Mouse (Mus musculus): ENCODE measurements around the gene Lsm2. TPM values are rescaled to one million over a fixed set of nuclear protein-coding genes. Genes with fewer than 3 reads are reported as not detected.

Gene Lsm2
- polyA plus RNA-seq, 1 experiment from 2014 or later, result 109 TPM

GRCm38 (mm10) chr17:35019894-35020293 lies 38.2 kb downstream of the Lsm2 start:
- Histone ChIP-seq H3K4me3 (no peak overlapping the region), H3K9me3 (no peaks in the 10 kb centered on the region), H3K9ac (no peak overlapping the region), H3K27me3 (no peaks in the 10 kb centered on the region), H3K4me2 (no peak overlapping the region), H3K4me1 (replicated peaks) (peaks cover 7% of the 10 kb centered on the region), H3K27ac (replicated peaks) (no peak overlapping the region), H3K36me3 (peaks cover 10% of the 10 kb centered on the region; the same call in 1 of the 2 replicates)
- no peak for ATAC-seq (ENCODE audit: low FRiP score, low read depth)
- 79% methylated on average over 11 of the region's 11 CpGs for WGBS

DNA sequence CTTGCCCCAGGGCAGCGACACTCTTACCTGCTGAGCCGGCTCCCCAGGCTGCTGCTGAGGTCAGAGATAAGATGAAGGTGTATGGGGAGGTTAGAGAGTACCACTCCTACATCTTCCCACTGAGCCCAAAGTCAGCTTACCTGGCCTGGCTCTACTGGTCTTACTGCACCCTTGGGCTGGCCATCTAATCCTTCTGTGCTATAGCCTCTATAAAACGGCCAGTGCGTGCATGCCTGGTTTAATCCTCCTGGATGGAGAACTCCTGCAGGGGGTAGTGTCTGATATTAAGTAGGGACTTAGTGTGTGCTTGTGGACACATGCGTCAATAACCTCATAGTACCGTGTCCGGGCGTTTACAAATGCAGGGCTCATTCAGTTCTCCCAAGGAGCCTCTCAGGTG lies 38.9 kb downstream of the Lsm2 start:
- H3K27me3 ChIP-seq, result no peaks in the 10 kb centered on the region
- H3K36me3 ChIP-seq, result peaks cover 4% of the 10 kb centered on the region; the same call in 1 of the 2 replicates
- ATAC-seq (ENCODE audit: low FRiP score, low read depth), result no peak
- H3K9ac ChIP-seq, result no peak overlapping the region
- H3K9me3 ChIP-seq, result no peaks in the 10 kb centered on the region
- no peak overlapping the region for H3K4me2 ChIP-seq
- WGBS, result 88% methylated on average over 8 of the region's 8 CpGs
- H3K4me1 ChIP-seq (replicated peaks), result peaks cover 7% of the 10 kb centered on the region
- no peak overlapping the region for H3K27ac ChIP-seq (replicated peaks)
- no peak overlapping the region for H3K4me3 ChIP-seq

DNA sequence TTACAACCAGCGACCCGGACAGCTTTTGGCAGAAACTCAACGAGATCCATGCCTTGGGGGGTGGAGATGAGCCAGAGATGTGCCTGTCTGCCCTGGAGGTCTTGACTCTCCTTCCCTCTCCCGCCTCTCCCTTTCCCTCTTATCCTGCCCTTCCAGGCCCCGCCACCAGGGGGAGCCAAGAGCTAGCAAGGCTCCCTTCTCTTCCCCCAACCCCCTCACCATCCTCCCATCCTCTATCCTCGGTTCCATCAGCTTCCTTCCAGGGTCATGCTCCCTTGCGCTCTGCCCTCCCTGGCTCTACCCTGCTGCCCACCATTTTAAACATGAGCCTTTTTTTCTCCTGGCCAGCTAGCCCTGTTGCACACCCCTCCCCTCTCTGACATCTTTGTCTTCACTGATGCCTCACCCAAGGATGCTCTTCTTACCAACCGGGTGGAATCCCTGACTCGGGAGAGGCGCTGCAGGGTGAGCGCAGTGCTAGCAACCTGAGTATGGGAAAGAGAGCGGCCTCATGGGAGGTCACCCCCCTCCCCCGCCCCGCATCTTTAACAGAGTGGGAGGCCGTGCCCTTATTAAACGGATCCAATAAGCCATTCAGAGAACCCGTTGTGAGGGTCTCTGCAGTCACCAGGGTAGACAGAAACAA lies 39.6 kb downstream of the Lsm2 start:
- no peak overlapping the region for H3K4me3 ChIP-seq
- no peak for ATAC-seq (ENCODE audit: low FRiP score, low read depth)
- 6% methylated on average over 17 of the region's 17 CpGs for WGBS
- no peak overlapping the region for H3K9ac ChIP-seq
- H3K9me3 ChIP-seq, result no peaks in the 10 kb centered on the region
- H3K36me3 ChIP-seq, result no peaks in the 10 kb centered on the region
- no peak overlapping the region for H3K27ac ChIP-seq (replicated peaks)
- peaks cover 5% of the 10 kb centered on the region for H3K4me1 ChIP-seq (replicated peaks)
- peak overlapping the region; percentile 32; the same call in 1 of the 2 replicates for H3K4me2 ChIP-seq
- no peaks in the 10 kb centered on the region for H3K27me3 ChIP-seq

DNA sequence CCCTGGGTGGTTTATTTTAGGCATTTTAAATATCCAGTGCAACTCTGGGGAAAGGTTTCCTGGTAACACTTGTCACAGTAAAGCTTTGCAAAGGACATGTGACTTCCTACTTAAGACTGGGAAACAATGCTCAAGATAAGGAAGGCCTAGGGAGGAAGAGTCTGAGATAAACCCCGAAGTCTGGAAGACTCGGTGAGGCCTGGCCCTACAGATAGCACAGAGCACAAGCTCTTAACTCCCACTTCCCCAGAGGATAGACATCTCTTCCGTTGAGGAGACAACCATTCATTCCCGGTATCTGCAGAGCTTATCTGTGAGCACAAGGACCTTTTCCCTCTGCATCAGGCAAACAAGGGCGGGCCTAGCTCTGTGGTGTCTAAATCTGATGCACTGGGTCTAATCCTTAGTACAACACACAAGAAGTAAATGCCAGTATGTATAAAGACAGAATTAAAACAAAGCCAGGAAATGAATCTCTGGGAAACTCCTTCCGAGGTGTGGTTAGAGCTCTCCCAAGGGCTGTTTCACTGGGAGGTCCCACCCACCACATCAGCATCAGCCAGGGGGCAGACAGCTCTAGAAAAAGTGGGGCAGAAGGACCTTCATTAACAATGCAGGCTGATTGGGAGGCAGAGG lies 40.3 kb downstream of the Lsm2 start:
- Histone ChIP-seq H3K36me3 (no peaks in the 10 kb centered on the region), H3K9me3 (no peaks in the 10 kb centered on the region), H3K27ac (replicated peaks) (no peak overlapping the region), H3K4me2 (0 out of 2 replicates have a peak overlapping the region, but pooled peaks have one; percentile 32), H3K4me1 (replicated peaks) (peaks cover 5% of the 10 kb centered on the region), H3K27me3 (no peaks in the 10 kb centered on the region), H3K9ac (no peak overlapping the region), H3K4me3 (no peak overlapping the region)
- ATAC-seq (ENCODE audit: low FRiP score, low read depth), result no peak
- 64% methylated on average over 6 of the region's 6 CpGs for WGBS

- Histone ChIP-seq H3K9ac (no peak overlapping the region), H3K9me3 (no peaks in the 10 kb centered on the region), H3K27ac (replicated peaks) (no peak overlapping the region), H3K4me3 (no peak overlapping the region), H3K27me3 (no peaks in the 10 kb centered on the region), H3K4me1 (replicated peaks) (peaks cover 5% of the 10 kb centered on the region), H3K36me3 (no peaks in the 10 kb centered on the region), H3K4me2 (no peak overlapping the region)
- 93% methylated on average over 8 of the region's 8 CpGs for WGBS
- no peak for ATAC-seq (ENCODE audit: low FRiP score, low read depth)
Measured at GRCm38 (mm10) chr17:35022541-35023060, 40.9 kb downstream of the Lsm2 start.

GRCm38 (mm10) chr17:35023221-35023620 lies 41.6 kb downstream of the Lsm2 start:
- Histone ChIP-seq H3K36me3 (no peaks in the 10 kb centered on the region), H3K4me2 (no peak overlapping the region), H3K27me3 (no peaks in the 10 kb centered on the region), H3K27ac (replicated peaks) (no peak overlapping the region), H3K4me1 (replicated peaks) (peaks cover 5% of the 10 kb centered on the region), H3K9me3 (no peaks in the 10 kb centered on the region), H3K4me3 (no peak overlapping the region), H3K9ac (no peak overlapping the region)
- 89% methylated on average over 5 of the region's 5 CpGs for WGBS
- ATAC-seq (ENCODE audit: low FRiP score, low read depth), result no peak

DNA sequence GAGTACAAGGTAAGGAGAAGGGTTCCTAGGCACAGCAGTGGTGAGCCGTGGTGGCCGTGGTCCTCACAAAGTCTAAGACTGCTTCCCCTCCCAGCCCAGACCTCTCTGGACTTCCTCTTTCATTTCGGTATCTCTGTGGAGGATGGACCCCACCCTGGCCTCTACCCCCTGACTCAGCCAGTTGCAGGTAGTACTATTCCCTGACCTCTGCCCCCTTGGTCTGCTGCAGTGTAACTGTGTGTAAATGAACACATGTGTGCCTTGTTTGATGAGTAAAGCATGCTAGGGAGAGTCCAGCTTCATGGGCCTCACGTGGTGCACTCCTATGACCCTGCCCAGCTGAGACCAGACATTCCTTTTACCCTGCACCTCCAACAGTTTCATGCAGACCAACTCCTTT lies 42.1 kb downstream of the Lsm2 start:
- H3K9ac ChIP-seq, result no peak overlapping the region
- H3K27ac ChIP-seq (replicated peaks), result no peak overlapping the region
- no peaks in the 10 kb centered on the region for H3K36me3 ChIP-seq
- ATAC-seq (ENCODE audit: low FRiP score, low read depth), result no peak
- H3K9me3 ChIP-seq, result no peaks in the 10 kb centered on the region
- H3K4me1 ChIP-seq (replicated peaks), result peaks cover 5% of the 10 kb centered on the region
- 87% methylated on average over 4 of the region's 4 CpGs for WGBS
- H3K4me3 ChIP-seq, result no peak overlapping the region
- H3K27me3 ChIP-seq, result no peaks in the 10 kb centered on the region
- no peak overlapping the region for H3K4me2 ChIP-seq

GRCm38 (mm10) chr17:35024261-35024660 lies 42.6 kb downstream of the Lsm2 start:
- peaks cover 5% of the 10 kb centered on the region for H3K4me1 ChIP-seq (replicated peaks)
- no peaks in the 10 kb centered on the region for H3K36me3 ChIP-seq
- no peaks in the 10 kb centered on the region for H3K9me3 ChIP-seq
- H3K4me2 ChIP-seq, result no peak overlapping the region
- 81% methylated on average over 13 of the region's 13 CpGs for WGBS
- H3K9ac ChIP-seq, result no peak overlapping the region
- H3K27ac ChIP-seq (replicated peaks), result no peak overlapping the region
- ATAC-seq (ENCODE audit: low FRiP score, low read depth), result no peak
- no peaks in the 10 kb centered on the region for H3K27me3 ChIP-seq
- H3K4me3 ChIP-seq, result no peak overlapping the region

- Histone ChIP-seq H3K4me2 (no peak overlapping the region), H3K4me1 (replicated peaks) (peaks cover 9% of the 10 kb centered on the region), H3K27me3 (no peaks in the 10 kb centered on the region), H3K9ac (no peak overlapping the region), H3K4me3 (no peak overlapping the region), H3K27ac (replicated peaks) (no peak overlapping the region), H3K9me3 (no peaks in the 10 kb centered on the region), H3K36me3 (no peaks in the 10 kb centered on the region)
- no peak for ATAC-seq (ENCODE audit: low FRiP score, low read depth)
- 71% methylated on average over 7 of the region's 10 CpGs for WGBS
Measured at GRCm38 (mm10) chr17:35024691-35025488, 43.2 kb downstream of the Lsm2 start.

GRCm38 (mm10) chr17:35026206-35026605 lies 44.5 kb downstream of the Lsm2 start:
- H3K4me2 ChIP-seq, result no peak overlapping the region
- no peaks in the 10 kb centered on the region for H3K27me3 ChIP-seq
- H3K4me3 ChIP-seq, result no peak overlapping the region
- H3K9me3 ChIP-seq, result no peaks in the 10 kb centered on the region
- H3K27ac ChIP-seq (replicated peaks), result no peak overlapping the region
- H3K36me3 ChIP-seq, result no peaks in the 10 kb centered on the region
- H3K4me1 ChIP-seq (replicated peaks), result peaks cover 14% of the 10 kb centered on the region
- no peak overlapping the region for H3K9ac ChIP-seq
- ATAC-seq (ENCODE audit: low FRiP score, low read depth), result no peak
- 64% methylated on average over 5 of the region's 5 CpGs for WGBS

DNA sequence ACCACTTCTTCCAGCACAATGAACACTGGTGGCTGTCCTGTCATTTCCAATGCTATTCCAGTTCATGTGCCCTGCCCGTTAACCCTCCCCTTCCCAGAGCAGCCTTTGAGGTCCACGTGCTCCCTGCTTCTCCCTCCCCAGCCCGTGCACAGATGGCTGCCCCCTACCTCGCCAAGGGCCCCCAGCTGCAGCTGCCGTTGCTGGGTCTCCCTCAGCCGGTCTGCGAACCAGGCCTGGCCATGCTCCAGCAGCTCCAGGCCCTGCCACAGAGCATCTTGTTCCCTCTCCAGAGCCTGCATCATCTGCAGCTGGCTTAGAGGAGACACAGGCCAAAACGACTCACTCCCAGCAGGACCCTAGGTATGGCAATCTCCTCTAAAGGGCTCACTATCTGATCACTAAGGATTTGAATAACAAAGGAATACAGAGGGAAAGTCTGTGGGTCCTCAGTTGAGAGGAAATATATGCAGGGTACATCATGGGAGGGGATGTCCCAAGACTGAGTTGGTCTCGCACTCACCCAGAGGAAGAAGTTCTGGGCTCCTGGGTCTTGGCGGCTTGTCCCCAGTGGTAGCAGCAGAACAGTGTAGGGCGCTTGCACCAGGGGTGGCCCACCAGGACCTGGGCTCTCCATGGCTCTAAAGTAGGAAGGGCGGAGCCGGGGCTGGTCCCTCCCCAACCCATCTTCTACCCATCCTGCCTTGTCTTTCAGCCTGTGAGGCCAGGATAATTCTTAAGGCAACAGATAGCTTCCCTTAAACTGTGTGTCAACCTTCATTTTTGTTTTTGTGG lies 45.8 kb downstream of the Lsm2 start, which contains the start of gene Sapcd1:
Sapcd1 (minus strand) TSS at position 740 of the 792 bp plus-strand sequence.
- Histone ChIP-seq H3K4me1 (replicated peaks) (peaks cover 10% of the 10 kb centered on the region), H3K36me3 (no peaks in the 10 kb centered on the region), H3K9me3 (no peaks in the 10 kb centered on the region), H3K9ac (no peak within 1 kb of the TSS), H3K27me3 (no peaks in the 10 kb centered on the region), H3K4me2 (no peak within 1 kb of the TSS), H3K4me3 (no peak within 1 kb of the TSS), H3K27ac (replicated peaks) (peak within 1 kb of the TSS; percentile 42)
- peak; percentile 45; the same call in 1 of the 2 replicates for ATAC-seq (ENCODE audit: low FRiP score, low read depth)
- WGBS, result 30% methylated on average over 13 of the region's 13 CpGs
